Mouse (Mus musculus) intestine, postnatal 0 days (tissue): Measurements from ENCODE around the gene Syt3. TPM values are rescaled to one million over a fixed set of nuclear protein-coding genes. Genes with fewer than 3 reads are reported as not detected.

Experiments used
- ATAC-seq: fragments of 200-750 bp; cut with Nextera tagmentation; 2 replicates; pipeline ENCODE4 v1.8.0; 2017; ENCODE audit warnings: mild to moderate bottlenecking, moderate TSS enrichment, moderate library complexity
- H3K27ac ChIP-seq: fragments of 300-500 bp; sonication (generic); 2 replicates; pipeline ENCODE4 v1.5.1; 2014; ENCODE audit warnings: mild to moderate bottlenecking, low read depth, low read length, moderate library complexity
- H3K27me3 ChIP-seq: fragments of 300-500 bp; sonication (generic); replicated peaks from 2 replicates; pipeline ENCODE4 v1.6.1; 2014; ENCODE audit warnings: low read length, mixed read lengths; ENCODE audit not compliant: control insufficient read depth, insufficient read depth
- H3K36me3 ChIP-seq: fragments of 300-500 bp; sonication (generic); 2 replicates; pipeline ENCODE4 v1.6.1; 2014; ENCODE audit warnings: mild to moderate bottlenecking, moderate library complexity; ENCODE audit not compliant: control insufficient read depth, insufficient read depth
- H3K4me1 ChIP-seq: fragments of 300-500 bp; sonication (generic); replicated peaks from 2 replicates; pipeline ENCODE4 v1.6.1; 2014; ENCODE audit warnings: antibody characterized with exemption, low read length, mixed read lengths; ENCODE audit not compliant: control insufficient read depth, insufficient read depth
- H3K4me2 ChIP-seq: fragments of 300-500 bp; sonication (generic); replicated peaks from 2 replicates; pipeline ENCODE4 v1.6.1; 2014; ENCODE audit warnings: low read depth, mild to moderate bottlenecking, moderate library complexity
- H3K4me3 ChIP-seq: fragments of 300-500 bp; sonication (generic); 2 replicates; pipeline ENCODE4 v1.5.1; 2014; ENCODE audit warnings: low read depth, low read length
- H3K9ac ChIP-seq: fragments of 300-500 bp; sonication (generic); 2 replicates; pipeline ENCODE4 v1.6.1; 2014; ENCODE audit warnings: mild to moderate bottlenecking, low read depth, low read length
- H3K9me3 ChIP-seq: fragments of 300-500 bp; sonication (generic); 2 replicates; pipeline ENCODE4 v1.6.1; 2016; ENCODE audit warnings: mixed run types; ENCODE audit not compliant: control insufficient read depth
- CTCF ChIP-seq: sonication (generic); IDR thresholded peaks from 2 replicates; pipeline ENCODE4 v1.5.1; 2016; ENCODE audit warnings: low read depth, mild to moderate bottlenecking, control low read depth, antibody characterized with exemption, moderate library complexity
- WGBS: fragments of 180-500 bp; shearing (Covaris S2); extraction: QIAGEN DNeasy Blood & Tissue Kit; methylation state at CpG from one replicate; pipeline ENCODE4 v1.1.7; 2014; 5-methylcytosine and 5-hydroxymethylcytosine counted together
- polyA plus RNA-seq: library from polyadenylated mRNA; unstranded; fragments of >200 nt; fragmentation: Nextera tagmentation; extraction: Ambion mirVana; gene quantifications from 2 replicates; pipeline ENCODE4 v1.2.1, GENCODE M21; 2015

Gene Syt3
- polyA plus RNA-seq, 1 experiment from 2014 or later, result 0.55 TPM

DNA sequence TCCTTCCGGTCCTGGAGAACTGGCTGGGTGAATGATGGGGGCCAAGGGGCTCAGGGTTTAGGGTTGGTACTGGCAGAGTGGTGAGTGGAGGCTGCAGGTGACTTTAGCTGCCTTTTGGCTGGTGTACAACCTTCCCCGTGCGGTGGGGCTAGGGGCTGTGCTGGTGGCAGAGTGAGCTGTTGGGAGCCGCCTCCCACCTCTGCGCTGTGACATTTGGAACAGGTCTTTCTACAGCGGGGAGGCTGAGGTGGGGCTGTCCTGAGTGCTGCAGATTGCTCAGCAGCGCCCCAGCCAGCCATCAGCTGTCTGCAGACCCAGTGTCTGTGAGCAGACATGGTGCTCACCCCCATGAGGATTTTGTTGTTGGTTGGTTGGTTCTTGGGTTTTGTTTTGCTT lies 61.6 kb downstream of the Syt3 start:
- no peak overlapping the region for H3K27ac ChIP-seq
- peaks cover 59% of the 10 kb centered on the region for H3K27me3 ChIP-seq
- H3K36me3 ChIP-seq, result no peaks in the 10 kb centered on the region
- TF ChIP-seq CTCF, result no peak
- H3K9me3 ChIP-seq, result no peaks in the 10 kb centered on the region
- no peak overlapping the region for H3K4me3 ChIP-seq
- ATAC-seq, result no peak
- no peak overlapping the region for H3K9ac ChIP-seq
- no peaks in the 10 kb centered on the region for H3K4me1 ChIP-seq
- 12% methylated on average over 7 of the region's 7 CpGs for WGBS
- H3K4me2 ChIP-seq, result no peak overlapping the region

DNA sequence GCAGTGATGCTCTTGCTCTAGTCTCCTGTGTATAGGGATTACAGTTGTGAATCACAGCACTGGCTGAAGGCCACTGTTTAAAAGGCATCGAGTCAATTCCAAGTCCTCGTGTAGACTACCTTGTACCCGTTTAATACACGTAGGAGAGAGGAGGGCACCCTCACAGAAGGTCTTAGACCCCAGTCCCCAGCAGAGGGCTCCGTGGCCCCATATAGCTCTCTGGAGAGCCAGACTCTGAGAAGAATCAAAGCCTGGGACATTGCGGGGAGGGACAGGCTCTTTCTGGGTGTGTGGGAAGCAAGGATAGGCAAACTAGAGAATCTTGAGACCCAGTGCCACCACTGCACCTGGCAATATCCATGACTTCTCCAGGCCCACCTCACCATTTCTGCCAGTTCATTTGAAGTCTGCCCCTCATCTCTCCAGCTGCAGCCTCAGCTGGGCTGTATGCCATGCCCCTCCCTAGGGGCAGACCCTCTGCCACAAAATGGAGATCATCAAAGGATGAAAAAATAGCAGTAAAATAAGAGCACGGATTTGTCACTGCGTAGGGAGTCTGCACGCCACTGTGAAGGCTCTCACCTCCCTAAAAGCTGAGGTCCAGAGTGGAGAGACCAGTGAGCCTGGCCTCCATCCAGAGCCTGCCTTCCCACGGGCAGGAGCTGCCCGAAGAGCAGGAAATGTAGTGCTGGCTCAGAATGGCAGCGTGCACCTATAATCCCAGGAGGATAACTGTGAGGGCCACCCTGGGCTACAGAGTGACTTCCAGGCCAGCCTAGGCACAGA lies 62.4 kb downstream of the Syt3 start:
- no peak overlapping the region for H3K4me2 ChIP-seq
- H3K27me3 ChIP-seq, result peaks cover 52% of the 10 kb centered on the region
- H3K9ac ChIP-seq, result no peak overlapping the region

More for the DNA sequence above, 62.4 kb downstream of the Syt3 start:
- no peaks in the 10 kb centered on the region for H3K9me3 ChIP-seq
- WGBS, result 41% methylated on average over 12 of the region's 12 CpGs
- H3K27ac ChIP-seq, result no peak overlapping the region
- ATAC-seq, result no peak
- no peak overlapping the region for H3K4me3 ChIP-seq
- no peaks in the 10 kb centered on the region for H3K36me3 ChIP-seq
- H3K4me1 ChIP-seq, result no peaks in the 10 kb centered on the region
- TF ChIP-seq CTCF, result 0 out of 2 replicates have a peak, but pooled peaks have one; percentile 4

Other genes with a start within 250 kb of the Syt3 start
- not detected in 2 replicates for gene Klk1b16, start 247.3 kb upstream of the Syt3 start, polyA plus RNA-seq
- not detected in 2 replicates for gene Klk1b24, start 195.9 kb upstream of the Syt3 start, polyA plus RNA-seq
- not detected in 2 replicates for gene Klk1b3, start 185.9 kb upstream of the Syt3 start, polyA plus RNA-seq
- gene Klk1b4, start 176.7 kb upstream of the Syt3 start, polyA plus RNA-seq, result not detected in 2 replicates
- not detected in 2 replicates for gene Klk1b5, start 168.2 kb upstream of the Syt3 start, polyA plus RNA-seq
- 23.0 and 35.6 TPM in 2 replicates for gene Klk1, start 158.7 kb upstream of the Syt3 start, polyA plus RNA-seq
- not detected in 2 replicates for gene Gm36864, start 147.9 kb upstream of the Syt3 start, polyA plus RNA-seq
- gene 1700028J19Rik, start 137.4 kb upstream of the Syt3 start, polyA plus RNA-seq, result 0.65 and 1.1 TPM in 2 replicates
- gene 2410002F23Rik, start 137.4 kb upstream of the Syt3 start, polyA plus RNA-seq, result 40.3 and 42.3 TPM in 2 replicates
- not detected in 2 replicates for gene Acp4, start 126.7 kb upstream of the Syt3 start, polyA plus RNA-seq
- gene Gm15517, start 122.7 kb upstream of the Syt3 start, polyA plus RNA-seq, result not detected in 2 replicates
- 3.5 and 3.8 TPM in 2 replicates for gene Clec11a, start 77.2 kb upstream of the Syt3 start, polyA plus RNA-seq
- 0.39 and 0.44 TPM in 2 replicates for gene Shank1, start 73.8 kb upstream of the Syt3 start, polyA plus RNA-seq
- 0.51 and 0.60 TPM in 2 replicates for gene 1700008O03Rik, start 1.7 kb downstream of the Syt3 start, polyA plus RNA-seq
- gene Lrrc4b, start 44.9 kb downstream of the Syt3 start, polyA plus RNA-seq, result 0.35 and 0.54 TPM in 2 replicates
- gene Aspdh, start 81.3 kb downstream of the Syt3 start, polyA plus RNA-seq, result 1.5 and 1.7 TPM in 2 replicates
- gene Josd2, start 83.9 kb downstream of the Syt3 start, polyA plus RNA-seq, result 28.6 and 30.3 TPM in 2 replicates
- gene Emc10, start 112.4 kb downstream of the Syt3 start, polyA plus RNA-seq, result 68.6 and 74.8 TPM in 2 replicates
- 4.4 and 5.2 TPM in 2 replicates for gene Fam71e1, start 112.5 kb downstream of the Syt3 start, polyA plus RNA-seq
- 0.13 and 0.18 TPM in 2 replicates for gene Mybpc2, start 140.6 kb downstream of the Syt3 start, polyA plus RNA-seq
- gene Spib, start 148.0 kb downstream of the Syt3 start, polyA plus RNA-seq, result 0.17 and 0.33 TPM in 2 replicates
- gene Pold1, start 164.7 kb downstream of the Syt3 start, polyA plus RNA-seq, result 16.8 and 18.3 TPM in 2 replicates
- gene Nr1h2, start 169.8 kb downstream of the Syt3 start, polyA plus RNA-seq, result 71.3 and 73.9 TPM in 2 replicates
- gene Napsa, start 188.3 kb downstream of the Syt3 start, polyA plus RNA-seq, result 0.99 and 1.1 TPM in 2 replicates
- gene Kcnc3, start 206.6 kb downstream of the Syt3 start, polyA plus RNA-seq, result 0.20 TPM in 2 replicates